Mouse (Mus musculus) brown adipose tissue, adult 24 weeks (tissue): ENCODE results near the gene Tbc1d10a. TPM values are rescaled to one million over a fixed set of nuclear protein-coding genes. Genes with fewer than 3 reads are reported as not detected.

Source experiments
- H3K27ac ChIP-seq: fragments of 200-500 bp; replicated peaks from 2 replicates; pipeline ENCODE4 v1.5.1; 2012; ENCODE audit warnings: low read depth, mild to moderate bottlenecking, low read length
- H3K4me1 ChIP-seq: fragments of 200-500 bp; 2 replicates; pipeline ENCODE4 v1.6.1; 2012; ENCODE audit warnings: low read length, mixed read lengths; ENCODE audit not compliant: control insufficient read depth, insufficient read depth, insufficient read length
- H3K4me3 ChIP-seq: fragments of 200-500 bp; 2 replicates; pipeline ENCODE4 v1.5.1; 2012; ENCODE audit warnings: low read depth, mild to moderate bottlenecking, low read length, moderate library complexity; ENCODE audit not compliant: insufficient read depth
- polyA plus RNA-seq: library from polyadenylated mRNA; stranded (reverse); fragments of >200 nt; gene quantifications from 2 replicates; pipeline ENCODE4 v1.2.4, GENCODE M21; 2012; ENCODE audit not compliant: missing spikeins, insufficient read depth, insufficient read length

Gene Tbc1d10a
- 2.4 and 2.9 TPM in 2 replicates for polyA plus RNA-seq

DNA sequence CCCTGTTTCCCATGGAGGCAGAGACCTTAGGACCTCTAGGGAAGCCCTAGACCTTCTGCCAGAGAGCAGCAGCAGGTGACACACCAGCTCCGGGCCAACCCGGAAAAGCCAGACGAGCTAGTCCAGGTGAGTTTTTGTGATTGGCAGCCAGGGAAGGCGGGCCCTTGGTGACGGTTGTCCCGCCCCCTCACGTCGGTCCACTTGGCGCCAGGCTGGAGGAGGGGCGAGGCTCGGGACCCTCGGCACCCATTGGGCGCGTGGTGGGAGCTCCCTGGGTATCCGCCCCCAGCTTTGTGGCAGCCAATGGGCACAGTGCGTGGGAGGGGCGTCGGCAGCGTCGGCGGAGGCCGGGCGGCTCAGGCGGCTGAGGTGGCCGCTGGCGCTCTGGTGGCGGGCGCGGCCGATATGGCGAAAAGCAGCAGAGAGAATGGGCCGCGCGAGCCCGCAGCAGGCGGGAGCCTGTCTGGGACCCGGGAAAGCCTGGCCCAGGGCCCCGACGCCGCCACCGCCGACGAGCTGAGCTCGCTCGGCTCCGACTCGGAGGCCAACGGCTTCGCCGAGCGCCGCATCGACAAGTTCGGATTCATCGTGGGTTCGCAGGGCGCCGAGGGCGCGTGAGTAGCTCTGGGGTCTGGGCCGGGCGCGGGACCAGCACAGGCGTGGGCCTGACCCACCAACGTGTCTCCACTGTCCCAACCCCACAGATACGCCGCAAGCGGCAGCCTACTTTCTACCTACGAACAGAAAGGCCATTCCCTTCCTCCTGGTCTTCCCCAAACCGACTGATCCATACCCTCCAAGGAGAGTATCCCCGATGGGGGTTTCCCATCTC lies at the start of gene Tbc1d10a:
Tbc1d10a (plus strand) TSS at position 304 of the 832 bp plus-strand sequence.
- H3K4me3 ChIP-seq = peak within 1 kb of the TSS; percentile 83
- H3K27ac ChIP-seq = peak within 1 kb of the TSS; percentile 21
- peaks cover 9% of the 10 kb centered on the region for H3K4me1 ChIP-seq

DNA sequence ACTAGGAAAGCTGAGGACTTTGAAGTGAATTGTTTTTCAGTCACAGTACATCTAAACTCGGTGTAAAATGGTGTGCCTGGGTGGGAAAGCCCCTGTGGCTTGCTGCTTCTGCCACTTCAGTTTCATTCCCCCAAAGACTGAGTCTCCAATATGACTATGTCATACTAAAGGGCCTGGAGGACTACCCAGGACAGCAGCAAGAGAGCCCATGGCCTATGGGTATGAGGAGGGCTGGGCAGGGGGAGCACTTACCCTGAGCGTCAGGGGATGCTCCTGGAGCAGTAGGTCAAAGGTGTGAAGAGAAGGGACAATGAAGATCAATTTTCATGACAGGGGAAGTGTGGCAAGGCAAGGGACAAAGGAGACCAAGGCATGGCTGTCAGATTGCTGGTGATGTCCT lies 47.6 kb upstream of the Tbc1d10a start:
- no peak overlapping the region for H3K27ac ChIP-seq
- 0 out of 2 replicates have a peak, but pooled peaks cover 5% of the 10 kb centered on the region for H3K4me1 ChIP-seq
- H3K4me3 ChIP-seq = no peak overlapping the region

DNA sequence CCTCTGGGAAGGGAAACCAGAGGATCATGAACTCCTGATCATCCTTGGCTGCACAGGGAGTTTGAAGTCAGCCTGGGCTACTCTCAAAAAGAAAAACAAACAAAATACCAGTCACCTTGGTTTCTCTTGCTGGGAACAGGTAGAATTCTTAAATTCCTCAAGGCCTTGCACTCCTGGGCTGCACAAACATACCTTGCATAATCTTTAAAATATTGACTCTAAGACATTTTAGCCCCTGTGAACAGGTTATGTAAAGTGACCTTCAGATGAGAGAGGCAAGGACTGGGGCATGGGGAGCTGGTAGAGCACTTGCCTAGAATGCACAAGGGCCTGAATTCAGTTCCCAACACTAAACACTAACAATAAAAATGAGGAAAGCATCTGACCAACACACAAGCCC lies 45.1 kb upstream of the Tbc1d10a start:
- no peak overlapping the region for H3K27ac ChIP-seq
- no peak overlapping the region for H3K4me3 ChIP-seq
- no peaks in the 10 kb centered on the region for H3K4me1 ChIP-seq

DNA sequence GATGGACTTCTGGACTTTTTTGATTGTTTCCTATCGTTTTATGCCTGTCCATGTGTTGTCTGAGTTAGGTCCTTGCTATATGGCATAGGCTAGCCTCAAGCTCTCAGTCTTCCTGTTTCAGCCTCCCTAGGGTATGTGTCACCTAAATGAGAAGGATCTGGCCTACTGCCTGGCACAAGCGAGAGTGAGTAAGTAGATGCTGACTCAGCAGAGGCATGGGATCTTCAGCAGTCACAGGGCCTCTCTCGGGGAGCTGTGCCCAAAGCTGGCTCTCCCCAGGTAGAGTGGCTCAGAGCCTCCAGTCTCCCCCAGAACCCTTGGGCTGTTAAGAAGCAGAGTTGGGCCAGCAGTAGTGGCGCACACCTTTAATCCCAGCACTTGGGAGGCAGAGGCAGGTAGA lies 44.2 kb upstream of the Tbc1d10a start:
- no peak overlapping the region for H3K27ac ChIP-seq
- H3K4me3 ChIP-seq = no peak overlapping the region
- H3K4me1 ChIP-seq = no peaks in the 10 kb centered on the region

DNA sequence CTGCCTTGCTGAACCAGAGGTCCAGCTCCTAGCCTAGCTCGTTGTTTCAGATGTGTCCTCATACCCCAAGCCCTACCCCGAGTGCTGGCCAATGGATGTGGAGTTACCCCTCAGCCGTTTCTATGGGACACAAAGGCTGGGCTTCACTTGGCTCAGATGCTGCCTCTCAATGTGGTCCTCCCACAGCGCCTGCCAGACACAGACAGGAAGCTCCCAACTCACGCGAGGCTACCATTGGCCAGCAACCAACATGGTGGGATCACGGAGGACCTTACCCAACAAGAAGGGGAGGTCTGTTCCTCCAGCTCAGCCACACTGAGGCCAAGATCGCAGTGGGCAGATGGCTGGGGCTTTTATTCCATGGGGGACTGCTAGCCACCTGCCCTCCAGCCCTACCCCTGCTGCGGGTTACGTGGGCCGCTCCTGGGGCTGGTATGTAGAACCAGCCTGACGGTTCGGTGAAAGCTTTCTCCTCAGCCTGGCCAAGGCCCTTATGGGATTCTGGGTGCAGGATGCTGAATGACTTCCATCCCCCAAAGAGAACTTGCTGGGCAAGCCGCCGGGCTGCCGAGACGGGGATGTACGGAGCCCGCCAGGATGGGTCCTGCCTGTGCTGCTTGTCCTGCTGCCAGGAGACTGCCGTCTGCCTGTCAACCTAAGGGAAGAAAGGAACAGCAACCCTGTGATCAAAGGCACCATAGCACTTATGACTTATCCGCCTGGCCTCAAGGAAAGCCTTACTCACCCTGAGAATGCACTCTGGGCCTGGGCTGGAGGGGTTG lies 43.1 kb upstream of the Tbc1d10a start:
- no peak overlapping the region for H3K4me3 ChIP-seq

DNA sequence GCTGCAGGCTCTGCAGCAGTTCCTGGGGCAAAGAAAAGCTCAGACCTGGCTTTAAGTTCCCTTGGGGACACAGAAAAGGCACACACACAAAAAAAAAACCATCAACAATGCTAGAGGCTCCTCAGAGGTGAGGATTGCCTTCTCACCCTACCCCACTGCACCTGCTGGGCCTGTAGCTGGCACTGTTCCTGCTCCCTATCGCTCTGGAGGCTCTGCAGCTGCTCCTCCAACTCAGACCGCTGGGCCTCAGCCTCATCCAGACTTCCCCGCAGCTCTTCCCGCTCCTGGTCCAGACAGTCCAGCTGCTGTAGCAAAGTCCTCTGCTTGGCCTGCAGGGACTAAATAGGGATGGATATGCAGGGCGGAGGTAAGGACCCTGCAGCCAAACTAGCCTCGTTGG lies 40.2 kb upstream of the Tbc1d10a start:
- Histone ChIP-seq H3K27ac (no peak overlapping the region), H3K4me1 (peaks cover 5% of the 10 kb centered on the region)

More for the DNA sequence above, 43.1 kb upstream of the Tbc1d10a start:
- no peak overlapping the region for H3K27ac ChIP-seq
- H3K4me1 ChIP-seq = peaks cover 3% of the 10 kb centered on the region

DNA sequence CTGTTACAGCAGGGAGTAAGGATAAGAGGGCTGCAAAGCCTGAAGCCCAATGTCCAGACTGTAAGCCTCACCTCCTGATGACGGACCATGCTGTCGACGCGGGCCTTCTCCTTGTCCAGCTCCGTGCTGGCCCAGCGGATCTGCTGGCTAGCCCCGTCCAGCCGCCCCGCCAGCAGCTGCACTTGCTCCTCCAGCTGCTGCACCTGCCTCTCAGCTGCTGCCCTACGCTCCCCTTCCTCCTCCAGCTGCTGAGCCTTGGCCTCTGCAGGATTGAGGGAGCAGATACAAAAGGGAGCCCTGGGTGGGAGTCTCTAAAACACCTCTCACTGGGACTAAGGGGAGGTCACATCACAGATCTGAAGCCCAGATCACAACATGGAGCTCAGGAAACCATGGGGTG lies 39.5 kb upstream of the Tbc1d10a start:
- Histone ChIP-seq H3K4me1 (peaks cover 5% of the 10 kb centered on the region), H3K4me3 (no peak overlapping the region), H3K27ac (no peak overlapping the region)

More for the DNA sequence above, 40.2 kb upstream of the Tbc1d10a start:
- H3K4me3 ChIP-seq = no peak overlapping the region

DNA sequence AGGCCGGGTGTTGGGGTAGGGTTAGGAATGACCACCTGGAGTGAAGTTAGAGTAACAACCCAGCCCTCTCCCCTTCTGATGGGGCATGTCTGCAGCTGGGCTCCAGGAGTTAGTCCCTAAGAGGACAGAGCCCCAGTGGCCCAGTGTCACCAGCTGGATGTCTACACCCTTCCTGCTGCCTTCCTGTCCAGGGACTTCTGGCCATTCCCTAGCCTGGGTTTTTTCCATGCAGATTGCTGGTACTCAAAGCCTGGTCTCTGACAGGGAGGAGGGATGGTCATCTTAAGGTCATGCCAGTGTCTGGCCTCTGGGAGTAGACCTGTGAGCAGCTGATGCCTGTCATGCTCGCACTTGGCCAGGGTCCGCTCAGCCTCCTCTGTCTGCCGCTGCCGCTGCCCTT lies 38.5 kb upstream of the Tbc1d10a start:
- H3K27ac ChIP-seq = no peak overlapping the region; the same call in 1 of the 2 replicates
- H3K4me3 ChIP-seq = no peak overlapping the region
- peaks cover 5% of the 10 kb centered on the region for H3K4me1 ChIP-seq

DNA sequence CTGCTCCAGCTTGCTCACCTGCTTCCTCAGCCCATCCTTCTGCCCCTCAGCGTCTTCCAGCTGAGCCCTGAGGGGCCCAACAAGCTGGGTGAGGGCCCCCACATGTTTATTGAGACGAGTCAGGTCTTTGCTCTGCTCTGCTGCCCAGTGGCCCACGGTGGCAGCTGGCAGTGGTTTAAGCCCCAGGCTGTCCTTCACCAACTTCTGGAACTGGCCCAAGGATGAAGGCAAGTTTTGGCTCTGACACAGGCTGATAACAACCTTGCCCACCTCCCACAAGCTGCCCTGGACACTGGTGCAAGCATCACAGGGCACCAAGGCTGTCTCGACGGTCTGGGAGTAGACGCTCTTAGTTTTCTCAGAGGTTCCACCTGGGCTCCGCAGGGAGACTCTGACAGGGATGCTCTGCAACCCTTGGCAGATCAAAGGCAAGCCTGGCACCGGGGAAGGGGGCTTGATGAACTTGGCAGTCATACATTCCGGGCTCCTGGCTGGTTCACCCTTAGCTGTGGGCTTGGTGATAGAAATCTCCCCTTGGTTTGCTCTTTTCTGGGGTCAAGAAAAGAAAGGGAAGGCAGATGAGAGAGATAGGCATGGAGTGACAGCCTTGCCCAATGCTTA lies 37.9 kb upstream of the Tbc1d10a start:
- Histone ChIP-seq H3K27ac (no peak overlapping the region), H3K4me3 (no peak overlapping the region), H3K4me1 (peaks cover 5% of the 10 kb centered on the region)

DNA sequence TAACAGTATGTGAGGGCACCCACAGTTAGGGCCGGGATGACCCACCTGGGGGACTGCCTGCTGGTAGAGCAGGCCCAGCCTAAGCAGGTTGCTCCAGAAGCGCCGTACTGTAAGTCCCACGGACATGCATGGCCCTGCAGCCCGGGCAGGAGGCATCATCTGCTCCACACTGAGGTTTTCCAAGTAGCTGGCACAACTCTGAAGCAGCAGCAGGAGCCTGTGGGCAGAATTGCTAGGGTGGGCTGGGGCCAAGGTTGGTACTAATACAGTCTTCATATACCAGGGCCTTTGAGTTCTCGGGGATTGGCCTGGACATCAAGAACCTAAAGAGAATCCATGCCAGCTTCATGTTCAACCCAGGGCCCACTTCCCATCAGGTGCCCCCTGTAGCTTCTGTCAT lies 36.7 kb upstream of the Tbc1d10a start:
- Histone ChIP-seq H3K27ac (no peak overlapping the region), H3K4me1 (peaks cover 5% of the 10 kb centered on the region), H3K4me3 (no peak overlapping the region)

DNA sequence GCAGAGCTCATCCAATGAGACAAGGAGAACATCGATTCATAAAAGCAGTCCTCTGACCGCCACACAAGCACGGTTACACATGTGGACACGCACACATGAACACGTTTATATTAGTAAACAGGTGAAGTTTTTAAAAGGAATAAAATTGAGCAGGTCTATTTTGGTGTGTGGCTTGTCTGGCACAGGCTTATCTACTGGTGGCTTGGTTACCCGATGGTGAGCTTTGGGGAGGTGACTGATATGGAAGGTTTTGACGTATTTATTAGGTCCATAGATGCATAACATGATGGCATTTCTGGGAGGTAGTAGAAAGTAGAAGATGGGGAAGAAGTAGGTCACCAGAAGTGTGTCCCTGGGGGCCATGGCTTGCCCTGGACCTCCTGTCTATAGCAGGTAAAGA lies 32.9 kb upstream of the Tbc1d10a start:
- Histone ChIP-seq H3K27ac (no peak overlapping the region), H3K4me1 (0 out of 2 replicates have a peak, but pooled peaks cover under 1% of the 10 kb centered on the region), H3K4me3 (no peak overlapping the region)

DNA sequence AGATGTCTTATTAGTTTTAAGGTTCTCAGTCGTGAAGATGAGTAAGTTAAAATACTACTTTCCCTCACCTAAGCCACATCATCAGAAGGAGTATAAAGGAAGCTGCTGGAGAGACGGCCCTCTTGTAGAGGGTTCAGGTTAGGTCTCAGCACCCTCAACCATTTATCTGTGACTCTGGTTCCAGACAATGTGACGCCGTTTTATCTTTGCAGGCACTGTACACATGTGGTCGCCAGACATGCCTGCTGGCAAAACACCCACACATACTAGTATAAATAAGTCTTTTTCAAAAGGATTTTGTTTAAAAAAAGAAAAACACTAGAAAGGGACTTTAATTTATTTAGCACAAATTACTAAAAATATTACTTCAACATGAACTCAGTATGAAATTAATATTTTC lies 30.9 kb upstream of the Tbc1d10a start:
- no peak overlapping the region for H3K27ac ChIP-seq
- no peak overlapping the region for H3K4me3 ChIP-seq
- no peaks in the 10 kb centered on the region; the same call in 1 of the 2 replicates for H3K4me1 ChIP-seq

DNA sequence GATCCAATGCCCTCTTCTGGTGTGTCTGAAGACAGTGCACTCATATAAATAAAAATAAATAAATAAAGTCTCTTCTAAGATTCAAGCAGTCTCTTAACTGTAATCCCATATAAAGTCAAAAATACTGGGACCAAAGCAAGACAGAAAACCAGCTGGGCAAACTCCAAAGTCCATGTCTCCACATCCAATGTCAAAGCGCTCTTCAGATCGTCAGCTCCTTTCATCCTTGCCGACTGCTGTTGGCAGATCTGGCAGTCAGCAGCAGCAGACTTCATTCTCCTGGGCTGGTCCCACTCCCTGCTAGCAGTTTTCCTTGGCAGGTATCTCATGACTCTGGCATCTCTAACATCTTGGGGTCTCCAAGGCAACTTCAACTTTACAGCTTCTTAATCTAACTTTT lies 27.9 kb upstream of the Tbc1d10a start:
- no peak overlapping the region for H3K4me3 ChIP-seq
- H3K27ac ChIP-seq = no peak overlapping the region
- H3K4me1 ChIP-seq = peaks cover 3% of the 10 kb centered on the region; the same call in 1 of the 2 replicates

DNA sequence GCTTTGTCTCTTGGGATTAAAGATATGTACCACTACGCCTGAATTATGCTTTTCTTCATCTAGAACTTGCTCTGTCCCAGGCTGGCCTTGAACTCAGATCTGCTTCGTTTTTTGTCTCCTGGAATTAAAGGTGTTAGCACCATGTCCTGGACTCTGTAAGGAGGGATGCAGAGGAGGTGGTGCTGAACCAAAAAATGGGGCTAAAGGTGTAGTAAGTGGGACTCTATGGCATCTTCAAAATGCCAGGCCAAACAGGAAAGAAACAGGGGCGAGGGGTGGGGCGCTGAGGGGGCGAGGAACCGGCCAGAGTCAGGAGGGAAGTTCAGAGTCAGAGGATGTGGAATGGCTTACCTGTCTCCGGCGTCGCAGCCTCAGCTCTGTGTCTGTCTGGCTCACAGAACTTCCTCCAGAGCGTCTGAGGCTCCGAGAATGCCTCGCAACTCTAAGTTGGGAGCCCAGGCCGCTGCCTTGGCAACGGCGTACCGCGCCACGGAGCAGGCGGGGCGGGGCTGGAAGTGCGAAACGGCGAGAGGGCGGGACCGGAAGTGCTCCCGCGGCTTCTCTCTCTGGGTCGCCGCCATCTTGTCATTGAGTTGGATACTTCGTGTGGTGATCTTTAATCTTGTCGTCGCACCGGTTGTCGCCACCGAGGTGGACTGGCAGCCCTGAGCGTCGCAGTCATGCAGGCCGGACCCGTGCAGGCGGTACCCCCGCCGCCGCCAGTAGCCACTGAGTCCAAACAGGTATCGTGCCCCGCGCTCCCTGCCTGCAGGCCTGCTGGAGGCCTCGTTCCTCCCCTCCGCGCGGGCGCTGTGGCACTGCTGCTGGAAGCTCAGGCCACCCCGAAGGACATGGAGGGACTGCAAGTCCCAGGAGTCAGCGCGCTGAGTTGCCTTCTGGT lies 26.5 kb upstream of the Tbc1d10a start, which contains the start of the genes Ccdc157 and Sf3a1:
Ccdc157 (minus strand) TSS at position 486 of the 901 bp plus-strand sequence.
Sf3a1 (plus strand) TSS at position 543 of the 901 bp plus-strand sequence.
- peak within 1 kb of the TSS; percentile 85 for H3K27ac ChIP-seq
- peaks cover 3% of the 10 kb centered on the region; the same call in 1 of the 2 replicates for H3K4me1 ChIP-seq
- peak within 1 kb of the TSS; percentile 95 for H3K4me3 ChIP-seq
